Mouse (Mus musculus) CD4-positive, CD25-positive, alpha-beta regulatory T cell (primary cell): ENCODE data around the gene Alcam. TPM values are rescaled to one million over a fixed set of nuclear protein-coding genes. Genes with fewer than 3 reads are reported as not detected.

Source experiments
- polyA plus RNA-seq: library from polyadenylated mRNA; unstranded; fragments of 100-300 nt; shearing (Covaris generic); gene quantifications from one replicate; pipeline ENCODE4 v1.2.1, GENCODE M21; 2017

Gene Alcam
- 6.1 TPM for polyA plus RNA-seq

GRCm38 (mm10) chr16:52453971-52454514 is at the start of gene Alcam:
Gene Alcam, minus strand, starts transcription at chr16:52454074.

